Mouse (Mus musculus): ENCODE data around the gene Dazl. TPM values are rescaled to one million over a fixed set of nuclear protein-coding genes. Genes with fewer than 3 reads are reported as not detected.

Gene Dazl
- polyA plus RNA-seq (2016; fragmentation: Nextera tagmentation; extraction: Ambion mirVana), result 0.07 and 0.30 TPM in 2 replicates

DNA sequence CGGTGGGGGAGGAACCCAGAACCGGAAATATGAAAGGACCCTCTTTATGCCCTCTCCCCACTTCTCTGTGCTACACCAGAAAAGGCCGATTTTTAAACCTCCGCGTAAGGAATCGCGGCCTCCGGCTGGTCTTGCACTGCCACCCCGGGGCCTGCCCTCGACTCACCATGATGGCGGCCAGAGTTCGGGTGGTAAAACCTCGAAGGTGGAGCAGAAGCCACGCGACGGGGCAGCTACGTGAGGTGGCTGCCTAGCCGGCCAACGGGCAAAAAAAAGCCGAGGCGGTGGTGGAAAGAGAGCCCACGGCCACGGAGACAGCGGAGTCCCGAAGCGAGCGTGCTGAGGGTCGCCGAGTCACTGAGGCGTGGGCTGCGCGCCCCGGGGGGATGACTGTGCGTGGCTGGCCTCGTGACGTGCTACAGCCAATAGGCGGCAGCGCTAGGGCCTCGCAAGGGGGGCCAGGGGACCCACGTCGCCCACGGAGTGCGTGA is at the start of gene Dazl:
Gene Dazl, minus strand, starts transcription at position 396 of the 491 bp plus-strand sequence.
- peaks cover 9% of the 10 kb centered on the region for H3K4me1 ChIP-seq
- peak within 1 kb of the TSS; percentile 77 for H3K4me2 ChIP-seq
- peak within 1 kb of the TSS; percentile 59 for H3K4me3 ChIP-seq
- H3K27ac ChIP-seq, result peak within 1 kb of the TSS; percentile 55
- H3K36me3 ChIP-seq, result peaks cover 4% of the 10 kb centered on the region; the same call in 1 of the 2 replicates
- H3K27me3 ChIP-seq (replicated peaks), result no peaks in the 10 kb centered on the region
- ATAC-seq, result no peak
- peak within 1 kb of the TSS; percentile 33 for H3K9ac ChIP-seq
- H3K9me3 ChIP-seq (replicated peaks), result peaks cover 11% of the 10 kb centered on the region
- WGBS (ENCODE audit: insufficient replicate concordance), result 89% methylated on average over 43 of the region's 43 CpGs

DNA sequence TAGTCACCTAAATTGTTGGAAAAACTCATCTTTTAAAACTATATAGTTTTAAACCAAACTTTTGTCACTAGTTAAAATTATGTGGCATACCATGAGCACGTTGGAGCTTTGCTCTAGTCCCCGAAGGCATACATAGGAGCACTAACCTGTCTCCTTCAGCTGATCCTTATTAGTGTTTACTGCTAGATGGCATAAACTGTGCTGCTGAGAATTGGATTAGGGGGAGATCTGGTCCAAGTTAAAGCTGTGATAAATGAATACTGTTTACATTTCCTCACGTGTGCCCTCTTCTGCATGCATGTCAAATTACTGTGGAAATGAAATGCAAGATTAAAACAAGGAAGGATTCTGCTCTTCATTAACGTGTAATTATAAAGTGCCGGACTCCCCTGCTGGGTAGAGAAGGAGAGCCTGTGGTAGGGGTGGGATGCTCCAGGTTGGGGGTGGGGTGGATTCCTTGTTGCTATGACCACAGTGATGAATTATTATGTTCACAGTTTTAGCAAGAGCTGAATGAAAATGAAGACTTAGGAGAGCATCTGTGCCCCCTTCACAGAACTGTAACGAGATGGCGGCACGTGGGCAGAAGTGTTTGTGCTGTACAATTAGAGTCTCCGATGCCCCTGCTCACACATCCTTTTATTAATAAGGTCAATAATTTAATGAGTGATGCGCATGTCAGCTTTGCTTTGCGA is 48.6 kb upstream of the Dazl start:
- Histone ChIP-seq H3K4me2 (no peak overlapping the region), H3K4me3 (no peak overlapping the region), H3K9me3 (replicated peaks) (no peaks in the 10 kb centered on the region), H3K27me3 (replicated peaks) (no peaks in the 10 kb centered on the region), H3K27ac (no peak overlapping the region), H3K4me1 (peaks cover 6% of the 10 kb centered on the region), H3K36me3 (no peaks in the 10 kb centered on the region), H3K9ac (no peak overlapping the region)
- 79% methylated on average over 11 of the region's 11 CpGs for WGBS (ENCODE audit: insufficient replicate concordance)
- ATAC-seq, result no peak

DNA sequence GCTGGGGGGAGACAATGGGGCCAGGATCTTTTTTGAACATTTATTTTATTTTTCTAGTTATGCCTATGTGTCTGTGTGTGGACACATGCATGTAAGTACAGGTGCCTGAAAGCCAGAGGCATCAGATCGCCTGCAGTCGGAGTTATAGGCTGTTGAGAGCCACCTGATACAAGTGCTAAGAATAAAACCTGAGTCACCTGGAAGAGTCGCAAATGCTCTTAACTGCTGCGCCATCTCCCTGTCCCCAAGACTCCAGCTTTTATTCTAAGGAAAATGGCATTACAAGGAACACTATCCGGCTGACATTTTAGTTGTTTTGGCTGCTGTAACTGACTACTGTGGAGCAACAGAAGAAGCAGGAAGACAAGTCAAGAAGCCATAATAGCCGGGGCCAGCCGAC is 45.5 kb upstream of the Dazl start:
- H3K9me3 ChIP-seq (replicated peaks), result no peaks in the 10 kb centered on the region
- 75% methylated on average over 7 of the region's 7 CpGs for WGBS (ENCODE audit: insufficient replicate concordance)
- H3K4me2 ChIP-seq, result no peak overlapping the region
- no peaks in the 10 kb centered on the region for H3K4me1 ChIP-seq
- no peak overlapping the region for H3K4me3 ChIP-seq
- no peaks in the 10 kb centered on the region for H3K36me3 ChIP-seq
- no peak overlapping the region for H3K9ac ChIP-seq
- ATAC-seq, result no peak
- no peak overlapping the region for H3K27ac ChIP-seq
- no peaks in the 10 kb centered on the region for H3K27me3 ChIP-seq (replicated peaks)

DNA sequence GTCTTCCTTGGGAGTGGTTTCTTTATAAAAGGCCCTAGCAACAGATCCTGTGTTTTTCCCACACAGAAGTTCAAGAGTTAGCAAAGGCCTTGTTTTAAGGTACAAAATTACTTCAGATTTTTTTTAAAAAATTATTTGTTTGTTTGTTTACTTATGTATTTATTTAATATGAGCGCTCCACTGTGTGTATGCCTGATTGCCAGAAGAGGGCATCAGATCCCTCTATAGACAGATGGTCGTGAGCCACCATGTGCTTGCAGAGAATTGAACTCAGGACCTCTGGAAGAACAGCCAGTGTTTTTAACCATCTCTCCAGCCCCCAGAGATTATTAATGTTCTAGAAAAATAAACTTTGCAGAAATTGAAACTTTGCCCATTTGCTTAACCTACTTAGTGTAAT is 42.3 kb upstream of the Dazl start:
- Histone ChIP-seq H3K4me2 (no peak overlapping the region), H3K27me3 (replicated peaks) (no peaks in the 10 kb centered on the region), H3K36me3 (no peaks in the 10 kb centered on the region), H3K9ac (no peak overlapping the region), H3K4me1 (peaks cover 14% of the 10 kb centered on the region), H3K9me3 (replicated peaks) (no peaks in the 10 kb centered on the region), H3K27ac (no peak overlapping the region), H3K4me3 (no peak overlapping the region)
- WGBS (ENCODE audit: insufficient replicate concordance), result 65% methylated on average over 2 of the region's 2 CpGs
- no peak for ATAC-seq

DNA sequence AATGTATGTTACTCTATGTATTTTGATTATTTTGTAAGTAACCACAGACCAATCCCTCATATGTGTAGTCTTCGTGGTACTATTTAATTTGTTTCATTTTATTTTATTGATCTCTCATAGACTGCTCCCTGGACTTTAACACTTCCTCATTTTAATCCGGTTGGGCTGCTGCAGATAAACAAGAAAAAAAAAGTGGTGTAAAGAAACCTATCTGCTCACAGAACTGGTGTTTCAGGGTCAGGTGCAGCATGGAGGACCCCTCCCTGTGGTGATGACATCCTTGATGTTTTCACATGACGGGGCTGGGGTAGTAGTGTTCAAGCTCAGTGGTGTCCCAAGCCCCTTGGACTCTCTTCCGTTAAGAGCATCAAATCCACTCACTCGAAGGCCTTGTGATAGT is 41.3 kb upstream of the Dazl start:
- no peak overlapping the region for H3K9ac ChIP-seq
- WGBS (ENCODE audit: insufficient replicate concordance), result 48% methylated on average over 5 of the region's 5 CpGs
- H3K36me3 ChIP-seq, result no peaks in the 10 kb centered on the region
- H3K9me3 ChIP-seq (replicated peaks), result no peaks in the 10 kb centered on the region
- H3K27me3 ChIP-seq (replicated peaks), result no peaks in the 10 kb centered on the region
- H3K27ac ChIP-seq, result no peak overlapping the region
- H3K4me3 ChIP-seq, result no peak overlapping the region
- ATAC-seq, result no peak
- H3K4me2 ChIP-seq, result no peak overlapping the region
- peaks cover 17% of the 10 kb centered on the region for H3K4me1 ChIP-seq

DNA sequence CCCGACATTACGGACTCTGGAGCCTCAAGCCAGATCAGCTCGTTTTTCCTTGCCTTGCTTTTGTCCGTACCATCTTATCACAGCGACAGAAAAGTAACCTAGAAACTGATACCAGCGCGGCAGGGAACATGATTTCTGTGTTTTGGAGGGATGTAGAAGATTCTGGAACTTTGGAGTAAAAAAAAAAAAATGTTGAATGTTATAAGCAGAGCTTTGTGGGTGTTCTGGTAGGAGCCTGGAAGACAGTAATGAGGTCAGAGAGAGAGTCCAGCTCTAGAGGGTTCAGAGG is 38.5 kb upstream of the Dazl start:
- 11% methylated on average over 7 of the region's 7 CpGs for WGBS (ENCODE audit: insufficient replicate concordance)
- no peak overlapping the region for H3K4me3 ChIP-seq

DNA sequence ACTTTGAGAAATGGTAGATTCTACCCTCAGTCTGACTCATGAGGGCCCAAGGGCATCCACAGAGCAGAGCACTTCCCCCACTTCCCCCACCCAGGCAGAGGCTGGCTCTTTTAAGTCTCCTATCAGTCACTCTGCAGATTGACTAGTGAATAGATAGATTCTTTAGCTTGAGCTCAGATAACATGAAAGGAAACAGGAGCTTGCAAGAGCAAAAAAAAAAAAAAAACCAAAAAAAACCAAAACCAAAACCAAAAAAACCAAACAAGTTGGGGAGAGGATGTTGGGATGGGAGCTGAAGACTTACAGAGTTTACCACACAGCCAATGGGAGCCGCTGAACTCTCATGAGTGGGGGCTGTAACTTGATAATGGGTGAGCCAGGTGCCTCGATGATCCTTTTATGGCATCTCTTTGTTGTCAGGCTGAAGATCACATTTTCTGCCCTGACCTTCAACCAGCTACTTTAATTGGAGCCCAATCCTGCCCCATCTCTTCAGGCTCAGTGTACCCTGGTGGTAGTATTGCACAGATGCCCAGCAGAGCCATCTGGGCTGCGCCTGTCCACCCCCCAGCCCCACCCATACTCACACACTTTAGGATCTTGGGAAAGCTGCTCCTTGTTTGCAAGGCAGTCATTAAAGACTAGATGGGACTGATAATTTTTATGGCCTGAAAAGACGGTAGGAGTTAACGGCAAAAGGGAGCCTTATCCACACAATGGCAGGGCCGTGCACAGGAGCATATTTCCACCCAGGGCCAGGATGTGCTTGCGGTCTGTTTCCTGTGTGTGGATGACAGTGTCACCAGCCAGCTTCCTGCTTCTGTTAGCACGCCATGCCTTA is 38.0 kb upstream of the Dazl start:
- Histone ChIP-seq H3K9ac (no peak overlapping the region), H3K4me3 (no peak overlapping the region), H3K4me1 (peaks cover 25% of the 10 kb centered on the region), H3K36me3 (no peaks in the 10 kb centered on the region), H3K4me2 (peak overlapping the region; percentile 58), H3K27ac (no peak overlapping the region), H3K27me3 (replicated peaks) (no peaks in the 10 kb centered on the region), H3K9me3 (replicated peaks) (no peaks in the 10 kb centered on the region)
- ATAC-seq, result peak; percentile 62
- WGBS (ENCODE audit: insufficient replicate concordance), result 13% methylated on average over 8 of the region's 8 CpGs

More for the DNA sequence above, 38.5 kb upstream of the Dazl start:
- H3K4me2 ChIP-seq, result peak overlapping the region; percentile 58
- H3K4me1 ChIP-seq, result peaks cover 25% of the 10 kb centered on the region
- no peaks in the 10 kb centered on the region for H3K27me3 ChIP-seq (replicated peaks)
- no peak overlapping the region for H3K27ac ChIP-seq
- no peak overlapping the region for H3K9ac ChIP-seq
- no peak for ATAC-seq
- no peaks in the 10 kb centered on the region for H3K36me3 ChIP-seq
- no peaks in the 10 kb centered on the region for H3K9me3 ChIP-seq (replicated peaks)

DNA sequence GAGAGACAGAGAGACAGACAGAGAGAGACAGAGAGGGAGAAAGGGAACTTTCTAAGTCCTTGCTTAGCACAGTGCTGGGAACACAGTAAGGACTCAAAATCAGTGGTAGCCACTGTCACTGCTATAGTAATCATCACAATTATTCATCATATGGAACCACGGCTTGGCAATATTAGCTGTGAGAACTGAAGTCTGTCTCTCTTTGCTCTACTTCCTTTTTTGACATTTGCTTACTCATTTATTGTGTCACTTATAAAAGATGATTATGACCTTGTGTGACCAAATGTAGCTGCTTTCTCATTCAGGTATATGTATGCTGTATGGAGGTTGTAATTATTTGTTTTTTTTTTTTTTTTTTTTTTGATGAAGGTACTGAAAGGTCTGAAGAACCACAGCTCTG is 36.8 kb upstream of the Dazl start:
- Histone ChIP-seq H3K27ac (no peak overlapping the region), H3K4me3 (no peak overlapping the region), H3K9ac (no peak overlapping the region), H3K4me1 (peaks cover 26% of the 10 kb centered on the region), H3K4me2 (no peak overlapping the region), H3K9me3 (replicated peaks) (no peaks in the 10 kb centered on the region), H3K36me3 (no peaks in the 10 kb centered on the region), H3K27me3 (replicated peaks) (no peaks in the 10 kb centered on the region)
- ATAC-seq, result no peak
- WGBS (ENCODE audit: insufficient replicate concordance), result 57% methylated on average over 1 of the region's 1 CpGs

DNA sequence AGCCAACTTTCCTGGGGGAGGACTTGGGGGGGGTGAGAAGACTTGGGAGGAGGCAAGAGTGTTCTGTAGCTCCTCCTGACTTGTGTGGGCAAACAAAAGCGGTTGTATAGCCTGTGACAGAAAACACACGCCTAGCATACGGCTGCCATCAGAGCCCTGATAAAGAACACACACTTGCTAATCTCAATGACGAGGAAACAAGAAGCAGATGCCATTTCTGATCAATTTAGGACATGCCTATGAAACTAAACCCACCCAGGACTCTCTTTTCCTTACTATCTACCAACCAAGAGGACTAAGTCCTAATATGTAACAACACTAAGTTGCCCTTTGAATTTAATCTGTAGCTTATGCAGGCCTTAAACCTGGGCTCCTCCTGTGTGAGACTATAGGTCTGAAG is 31.2 kb upstream of the Dazl start:
- Histone ChIP-seq H3K4me2 (no peak overlapping the region), H3K36me3 (no peaks in the 10 kb centered on the region), H3K27me3 (replicated peaks) (no peaks in the 10 kb centered on the region), H3K9ac (no peak overlapping the region), H3K9me3 (replicated peaks) (no peaks in the 10 kb centered on the region), H3K27ac (no peak overlapping the region), H3K4me1 (peaks cover 23% of the 10 kb centered on the region), H3K4me3 (no peak overlapping the region)
- WGBS (ENCODE audit: insufficient replicate concordance), result 31% methylated on average over 4 of the region's 4 CpGs
- peak; percentile 69 for ATAC-seq

DNA sequence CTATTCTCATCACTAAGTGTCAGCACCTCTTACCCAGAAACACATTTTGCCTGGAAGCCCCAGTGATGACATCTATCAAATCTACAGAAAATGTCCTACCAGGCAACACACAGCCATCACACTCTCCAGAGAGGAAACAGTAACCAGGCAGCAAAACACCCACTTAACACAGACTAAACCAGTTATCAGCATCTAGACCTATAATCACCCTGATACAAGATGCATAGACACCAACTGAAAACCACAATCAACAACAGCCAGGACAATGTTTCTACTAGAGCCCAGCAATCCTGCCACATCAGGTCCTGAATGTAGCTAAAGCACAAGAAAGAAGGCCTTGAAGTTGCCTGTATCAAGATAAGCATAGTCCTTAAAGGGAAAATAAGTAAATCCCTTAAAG is 25.4 kb upstream of the Dazl start:
- H3K9ac ChIP-seq, result no peak overlapping the region
- ATAC-seq, result peak; percentile 18; the same call in 1 of the 2 replicates
- peaks cover 18% of the 10 kb centered on the region for H3K4me1 ChIP-seq
- no peaks in the 10 kb centered on the region for H3K9me3 ChIP-seq (replicated peaks)
- no peak overlapping the region for H3K4me3 ChIP-seq
- H3K27me3 ChIP-seq (replicated peaks), result no peaks in the 10 kb centered on the region
- no peak overlapping the region for H3K27ac ChIP-seq
- H3K36me3 ChIP-seq, result no peaks in the 10 kb centered on the region
- no peak overlapping the region for H3K4me2 ChIP-seq

DNA sequence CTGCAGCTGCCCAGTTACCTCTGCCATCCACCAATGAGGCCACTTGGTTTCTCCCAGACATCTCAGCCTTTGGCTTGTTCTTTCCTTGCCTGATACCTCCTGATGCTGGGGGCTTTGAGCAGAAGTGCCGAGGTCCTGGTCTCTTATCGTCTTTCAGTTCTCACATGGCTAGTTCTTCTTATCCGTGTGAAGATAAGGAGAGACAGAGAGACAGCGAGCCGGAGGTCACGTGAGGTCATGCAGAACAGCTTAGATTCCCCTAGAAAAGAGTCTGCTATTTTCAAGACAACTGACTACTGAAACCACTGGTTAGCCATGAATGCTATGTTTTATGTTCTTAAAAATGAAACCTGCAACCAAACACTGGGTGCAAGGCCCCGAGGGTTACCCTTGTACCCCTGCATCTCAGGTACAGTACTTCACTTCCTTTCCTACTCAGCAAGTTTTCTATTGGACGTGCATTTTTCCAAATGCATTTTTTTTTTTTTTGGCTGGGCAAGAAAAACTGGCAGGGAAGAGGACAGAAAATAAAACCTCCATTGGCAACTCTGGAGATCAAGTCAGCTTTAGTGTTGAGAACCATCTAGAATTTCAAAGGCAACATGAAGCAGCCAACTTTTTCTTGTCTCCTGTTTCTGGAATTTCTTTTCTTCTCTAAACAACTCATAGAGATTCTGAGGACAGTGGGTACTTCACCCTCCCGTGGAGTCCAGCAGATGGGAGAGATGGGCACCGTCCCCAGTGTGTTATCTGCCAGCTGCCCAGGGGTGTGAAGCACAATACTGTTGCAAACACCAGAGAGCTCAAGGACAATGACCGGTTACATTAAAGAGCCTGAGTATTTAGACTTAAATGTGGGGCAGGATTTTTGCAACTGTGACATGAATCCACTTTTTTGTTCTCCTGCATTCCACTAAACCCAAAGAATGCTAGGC is 23.0 kb upstream of the Dazl start:
- Histone ChIP-seq H3K9ac (no peak overlapping the region), H3K27me3 (replicated peaks) (no peaks in the 10 kb centered on the region), H3K4me1 (peaks cover 16% of the 10 kb centered on the region), H3K27ac (no peak overlapping the region), H3K4me2 (no peak overlapping the region), H3K9me3 (replicated peaks) (no peaks in the 10 kb centered on the region), H3K36me3 (no peaks in the 10 kb centered on the region), H3K4me3 (no peak overlapping the region)
- 33% methylated on average over 11 of the region's 11 CpGs for WGBS (ENCODE audit: insufficient replicate concordance)
- no peak for ATAC-seq

All from liver, embryonic 12.5 days (tissue).